8 mouse cellular contexts compared by ENCODE assay signal in genomic region chr14:60741490-60741981, GRCm38 (mm10). TPM values are rescaled to one million over a fixed set of nuclear protein-coding genes. Genes with fewer than 3 reads are reported as not detected.
A peak's percentile ranks its signal among the peaks of the same experiment; 100 is the strongest.
DNase-seq lines count a peak whose midpoint lies in the region; ATAC-seq and TF ChIP-seq lines count a peak whose summit lies in the region.

No protein-coding gene starts in this region.

- peaks cover 35% of the 10 kb centered on the region for H3K4me1 ChIP-seq in hindbrain, embryonic 10.5 days (replicated peaks)
- H3K4me1 ChIP-seq in hindbrain, embryonic 11.5 days (replicated peaks; ENCODE audit: control insufficient read depth, insufficient read depth, low read length): peaks cover 4% of the 10 kb centered on the region
- H3K4me1 ChIP-seq in embryonic facial prominence, embryonic 13.5 days: peaks cover 55% of the 10 kb centered on the region
- peaks cover 57% of the 10 kb centered on the region for H3K4me1 ChIP-seq in hindbrain, embryonic 13.5 days (replicated peaks)
- peaks cover 38% of the 10 kb centered on the region for H3K4me1 ChIP-seq in lung, postnatal 0 days (ENCODE audit: insufficient read depth, low read depth, low read length)

- 0 out of 2 replicates have a peak overlapping the region, but pooled peaks have one; percentile 8 for H3K27ac ChIP-seq in hindbrain, embryonic 10.5 days
- H3K27ac ChIP-seq in hindbrain, embryonic 11.5 days (ENCODE audit: low read depth, low read length): no peak overlapping the region
- peak overlapping the region; percentile 71 for H3K27ac ChIP-seq in embryonic facial prominence, embryonic 13.5 days
- H3K27ac ChIP-seq in hindbrain, embryonic 13.5 days: peak overlapping the region; percentile 66
- peak overlapping the region; percentile 55 for H3K27ac ChIP-seq in lung, postnatal 0 days (ENCODE audit: low read length)

- H3K27me3 ChIP-seq in hindbrain, embryonic 10.5 days (ENCODE audit: insufficient read depth, poor library complexity, severe bottlenecking): no peaks in the 10 kb centered on the region
- no peaks in the 10 kb centered on the region for H3K27me3 ChIP-seq in hindbrain, embryonic 11.5 days (ENCODE audit: control insufficient read depth, insufficient read depth, low read length)
- H3K27me3 ChIP-seq in embryonic facial prominence, embryonic 13.5 days: no peaks in the 10 kb centered on the region
- H3K27me3 ChIP-seq in hindbrain, embryonic 13.5 days: no peaks in the 10 kb centered on the region
- H3K27me3 ChIP-seq in lung, postnatal 0 days (replicated peaks; ENCODE audit: insufficient read depth, low read length): no peaks in the 10 kb centered on the region

- H3K36me3 ChIP-seq in hindbrain, embryonic 10.5 days: peaks cover 59% of the 10 kb centered on the region
- peaks cover 3% of the 10 kb centered on the region; the same call in 1 of the 2 replicates for H3K36me3 ChIP-seq in hindbrain, embryonic 11.5 days (ENCODE audit: control insufficient read depth, insufficient read depth, low read length)
- H3K36me3 ChIP-seq in embryonic facial prominence, embryonic 13.5 days: peaks cover 8% of the 10 kb centered on the region; the same call in 1 of the 2 replicates
- peaks cover 10% of the 10 kb centered on the region for H3K36me3 ChIP-seq in hindbrain, embryonic 13.5 days
- H3K36me3 ChIP-seq in lung, postnatal 0 days (ENCODE audit: insufficient read depth, low read length): no peaks in the 10 kb centered on the region

- TF ChIP-seq CTCF in lung, postnatal 0 days (IDR thresholded peaks at IDR 0.05): no peak

- no peak overlapping the region for H3K9ac ChIP-seq in hindbrain, embryonic 11.5 days (ENCODE audit: low read depth, low read length)
- no peak overlapping the region for H3K9ac ChIP-seq in embryonic facial prominence, embryonic 13.5 days
- no peak overlapping the region for H3K9ac ChIP-seq in hindbrain, embryonic 13.5 days
- H3K9ac ChIP-seq in lung, postnatal 0 days (replicated peaks; ENCODE audit: low read depth): no peak overlapping the region

- WGBS in hindbrain, embryonic 10.5 days: 89% methylated on average over 6 of the region's 6 CpGs
- WGBS in hindbrain, embryonic 11.5 days: 86% methylated on average over 6 of the region's 6 CpGs
- 65% methylated on average over 6 of the region's 6 CpGs for WGBS in embryonic facial prominence, embryonic 13.5 days
- WGBS in hindbrain, embryonic 13.5 days: 78% methylated on average over 6 of the region's 6 CpGs
- 18% methylated on average over 6 of the region's 6 CpGs for WGBS in lung, postnatal 0 days

- no peak for DNase-seq in hindbrain, embryonic 10.5 days (ENCODE audit: low spot score)
- DNase-seq in hindbrain, embryonic 11.5 days (ENCODE audit: low spot score): no peak
- DNase-seq in adrenal gland, adult (ENCODE audit: inconsistent age in 2 of 2, low spot score in 1 of 2): peak; percentile 84 to 91
- peak; percentile 64 for DNase-seq in lung, postnatal 0 days (ENCODE audit: low spot score)
- no peak for DNase-seq in embryo, embryonic 10 days (ENCODE audit: low spot score)
- no peak for DNase-seq in left cerebral cortex, adult 9 months (ENCODE audit: low spot score in 2 of 2)

- no peak overlapping the region for H3K4me2 ChIP-seq in hindbrain, embryonic 11.5 days (replicated peaks; ENCODE audit: low read depth, low read length)
- H3K4me2 ChIP-seq in embryonic facial prominence, embryonic 13.5 days: no peak overlapping the region
- no peak overlapping the region for H3K4me2 ChIP-seq in hindbrain, embryonic 13.5 days
- no peak overlapping the region for H3K4me2 ChIP-seq in lung, postnatal 0 days (replicated peaks; ENCODE audit: low read depth, low read length)

- H3K9me3 ChIP-seq in hindbrain, embryonic 10.5 days: no peaks in the 10 kb centered on the region
- no peaks in the 10 kb centered on the region for H3K9me3 ChIP-seq in hindbrain, embryonic 11.5 days (ENCODE audit: control insufficient read depth, low read length)
- no peaks in the 10 kb centered on the region for H3K9me3 ChIP-seq in embryonic facial prominence, embryonic 13.5 days
- H3K9me3 ChIP-seq in hindbrain, embryonic 13.5 days: no peaks in the 10 kb centered on the region
- no peaks in the 10 kb centered on the region for H3K9me3 ChIP-seq in lung, postnatal 0 days (ENCODE audit: low read length)

- TF ChIP-seq EP300 in lung, postnatal 0 days (IDR thresholded peaks at IDR 0.05): peak; percentile 84

- H3K4me3 ChIP-seq in hindbrain, embryonic 10.5 days: no peak overlapping the region
- no peak overlapping the region for H3K4me3 ChIP-seq in hindbrain, embryonic 11.5 days (ENCODE audit: low read depth, low read length)
- no peak overlapping the region for H3K4me3 ChIP-seq in embryonic facial prominence, embryonic 13.5 days
- no peak overlapping the region for H3K4me3 ChIP-seq in hindbrain, embryonic 13.5 days
- no peak overlapping the region for H3K4me3 ChIP-seq in lung, postnatal 0 days (ENCODE audit: low read depth, low read length)

- no peak for ATAC-seq in hindbrain, embryonic 11.5 days (ENCODE audit: low FRiP score)
- no peak for ATAC-seq in embryonic facial prominence, embryonic 13.5 days (ENCODE audit: insufficient number of reproducible peaks, insufficient read depth, low FRiP score, low TSS enrichment, low read depth)
- ATAC-seq in hindbrain, embryonic 13.5 days (ENCODE audit: low FRiP score): no peak
- ATAC-seq in lung, postnatal 0 days: peak; percentile 48

RNA-seq across cellular contexts. Expression of gene C1qtnf9, which starts 26.4 kb away (rescaled TPM):
- 0.10 and 0.30 TPM in 2 replicates for polyA plus RNA-seq in hindbrain, embryonic 10.5 days (2016; fragmentation: Nextera tagmentation; extraction: Ambion mirVana)
- polyA plus RNA-seq in hindbrain, embryonic 11.5 days (2014; fragmentation: Nextera tagmentation; extraction: Ambion mirVana): not detected in 2 replicates
- polyA plus RNA-seq in embryonic facial prominence, embryonic 13.5 days (2015; fragmentation: Nextera tagmentation; extraction: Ambion mirVana): 0.80 and 1.0 TPM in 2 replicates
- 0.12 and 0.23 TPM in 2 replicates for polyA plus RNA-seq in hindbrain, embryonic 13.5 days (2015; fragmentation: Nextera tagmentation; extraction: Ambion mirVana)
- polyA plus RNA-seq in lung, postnatal 0 days (2015; fragmentation: Nextera tagmentation; extraction: Ambion mirVana): 0.45 and 0.77 TPM in 2 replicates

RNA-seq across cellular contexts. Expression of gene Mipep, which starts 42.8 kb away (rescaled TPM):
- 20.8 and 22.2 TPM in 2 replicates for polyA plus RNA-seq in hindbrain, embryonic 10.5 days (2016; fragmentation: Nextera tagmentation; extraction: Ambion mirVana)
- polyA plus RNA-seq in hindbrain, embryonic 11.5 days (2014; fragmentation: Nextera tagmentation; extraction: Ambion mirVana): 24.0 and 24.8 TPM in 2 replicates
- polyA plus RNA-seq in embryonic facial prominence, embryonic 13.5 days (2015; fragmentation: Nextera tagmentation; extraction: Ambion mirVana): 20.5 and 24.4 TPM in 2 replicates
- polyA plus RNA-seq in hindbrain, embryonic 13.5 days (2015; fragmentation: Nextera tagmentation; extraction: Ambion mirVana): 16.4 and 17.5 TPM in 2 replicates
- polyA plus RNA-seq in lung, postnatal 0 days (2015; fragmentation: Nextera tagmentation; extraction: Ambion mirVana): 7.7 and 9.9 TPM in 2 replicates

Comparison
In these comparisons a context has a peak if more than half of its experiments do, and no peak if none do; other contexts are left out.
1. DNase-seq: peak in adrenal gland, adult (2 of 2) and lung, postnatal 0 days (single experiment); none in hindbrain, embryonic 10.5 days (single experiment), hindbrain, embryonic 11.5 days (single experiment), embryo, embryonic 10 days (single experiment) and left cerebral cortex, adult 9 months (0 of 2).